Mouse (Mus musculus): Measurements from ENCODE around the gene Tmem147.

The Tmem147 gene

GRCm38 (mm10) chr7:30723274-30723953 lies 5.9 kb downstream of the Tmem147 start:
- no peak for DNase-seq

GRCm38 (mm10) chr7:30721286-30721685 lies 8.1 kb downstream of the Tmem147 start:
- DNase-seq, result peak in 1 of 2 experiments; percentile 59

- no peak for DNase-seq
Observed at GRCm38 (mm10) chr7:30719669-30720068, 9.7 kb downstream of the Tmem147 start.

GRCm38 (mm10) chr7:30717716-30718046 lies 11.7 kb downstream of the Tmem147 start:
- no peak for DNase-seq

GRCm38 (mm10) chr7:30717006-30717715 lies 12.2 kb downstream of the Tmem147 start:
- peak; percentile 22 to 44 for DNase-seq

- DNase-seq, result no peak
Observed at GRCm38 (mm10) chr7:30711942-30712341, 17.4 kb downstream of the Tmem147 start, which contains the start of gene Atp4a. Gene Atp4a (plus strand): TSS chr7:30712209.

- DNase-seq, result no peak
Observed at GRCm38 (mm10) chr7:30707441-30707840, 21.9 kb downstream of the Tmem147 start.

GRCm38 (mm10) chr7:30706214-30706882 lies 23.0 kb downstream of the Tmem147 start:
- DNase-seq, result no peak

- no peak for DNase-seq
Observed at GRCm38 (mm10) chr7:30698589-30698988, 30.8 kb downstream of the Tmem147 start, which contains the start of gene 2200002J24Rik. Gene 2200002J24Rik (plus strand): TSS chr7:30698926.

GRCm38 (mm10) chr7:30698101-30698500 lies 31.2 kb downstream of the Tmem147 start:
- DNase-seq, result no peak

- DNase-seq, result no peak
Observed at GRCm38 (mm10) chr7:30688325-30688724, 41.0 kb downstream of the Tmem147 start.

GRCm38 (mm10) chr7:30683425-30683824 lies 45.9 kb downstream of the Tmem147 start:
- DNase-seq, result no peak

- no peak for DNase-seq
Observed at GRCm38 (mm10) chr7:30681897-30682296, 47.4 kb downstream of the Tmem147 start.

- DNase-seq, result peak; percentile 61 to 83
Observed at GRCm38 (mm10) chr7:30678263-30678975, 50.9 kb downstream of the Tmem147 start.

All from cerebellum, postnatal 25 days (tissue).